Mouse (Mus musculus): ENCODE results near the gene Gda. TPM values are rescaled to one million over a fixed set of nuclear protein-coding genes. Genes with fewer than 3 reads are reported as not detected.

The Gda gene
- 0.15 TPM in 1 of 2 replicates, not detected in the other for polyA plus RNA-seq (2016; fragmentation: Nextera tagmentation; extraction: Ambion mirVana)

DNA sequence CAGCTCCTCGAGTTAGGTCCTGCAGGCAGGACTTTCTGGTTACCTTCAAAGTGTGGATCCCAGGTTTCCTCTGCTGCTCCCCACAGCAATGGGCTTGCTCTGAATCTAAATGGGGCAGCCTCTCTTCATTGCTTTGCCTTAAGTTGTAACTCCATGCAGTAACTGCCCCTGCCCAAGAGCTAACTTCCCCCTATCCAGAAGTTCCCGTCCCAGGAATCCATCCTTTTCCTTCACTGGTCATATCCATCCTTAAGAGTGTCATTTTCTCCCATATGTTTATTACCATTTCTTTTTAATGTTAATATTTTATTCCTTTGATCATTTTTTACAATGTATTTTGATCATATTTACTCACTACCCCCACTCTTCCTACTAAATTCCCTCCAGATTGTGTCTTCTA, at the start of gene Gda:
Gda (minus strand) TSS at position 101 of the 400 bp plus-strand sequence.
- H3K27me3 ChIP-seq (replicated peaks; ENCODE audit: low read depth, poor library complexity, severe bottlenecking), result peaks cover 34% of the 10 kb centered on the region
- H3K4me3 ChIP-seq, result peak within 1 kb of the TSS; percentile 61
- peaks cover 8% of the 10 kb centered on the region for H3K4me1 ChIP-seq
- 60% methylated on average over 2 of the region's 2 CpGs for WGBS
- H3K9me3 ChIP-seq, result 0 out of 2 replicates have a peak, but pooled peaks cover 3% of the 10 kb centered on the region
- H3K36me3 ChIP-seq (replicated peaks), result no peaks in the 10 kb centered on the region
- DNase-seq (ENCODE audit: low spot score), result no peak
- H3K27ac ChIP-seq (replicated peaks), result no peak within 1 kb of the TSS

DNA sequence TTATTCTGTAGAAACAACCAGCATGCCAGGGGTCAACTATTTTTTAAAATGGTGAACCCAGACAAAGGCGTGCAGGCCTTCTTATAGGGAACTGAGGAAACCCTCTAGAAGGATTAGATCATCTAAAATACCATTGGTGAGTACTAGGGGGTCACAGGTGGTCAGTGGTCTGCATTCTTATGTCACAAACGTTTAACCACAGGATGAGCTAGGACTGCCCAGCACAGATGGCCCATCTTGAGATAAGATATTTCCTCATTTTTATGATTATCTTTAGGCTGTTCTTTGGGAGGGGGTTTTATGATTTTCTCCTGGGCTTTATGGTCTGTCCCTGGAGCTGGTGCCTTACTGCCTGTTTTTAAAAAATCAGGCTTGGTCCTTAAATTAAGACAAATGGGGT, 47.0 kb upstream of the Gda start:
- Histone ChIP-seq H3K4me1 (no peaks in the 10 kb centered on the region), H3K9me3 (no peaks in the 10 kb centered on the region), H3K27me3 (replicated peaks; ENCODE audit: low read depth, poor library complexity, severe bottlenecking) (no peaks in the 10 kb centered on the region), H3K4me3 (no peak overlapping the region), H3K36me3 (replicated peaks) (no peaks in the 10 kb centered on the region), H3K27ac (replicated peaks) (no peak overlapping the region)
- DNase-seq (ENCODE audit: low spot score), result no peak
- WGBS, result 72% methylated on average over 2 of the region's 2 CpGs

DNA sequence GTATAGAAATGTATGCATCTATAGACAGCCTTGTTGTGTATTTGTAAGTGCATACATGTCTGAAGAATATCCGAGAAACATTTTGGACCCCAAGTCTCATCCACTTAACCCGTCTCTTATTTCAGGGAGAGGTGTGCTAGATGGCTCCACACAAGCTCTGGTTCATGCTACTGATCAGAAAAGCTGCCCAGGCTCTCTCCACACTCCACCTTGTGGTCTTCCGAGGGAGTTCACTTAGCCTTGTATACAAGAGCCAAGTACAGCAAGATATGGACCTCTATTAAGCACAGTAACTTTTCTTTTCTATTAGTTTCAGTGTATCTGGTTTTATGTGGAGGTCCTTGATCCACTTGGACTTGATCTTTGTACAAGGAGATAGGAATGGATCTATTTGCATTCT, 36.9 kb upstream of the Gda start:
- Histone ChIP-seq H3K36me3 (replicated peaks) (no peaks in the 10 kb centered on the region), H3K4me1 (no peaks in the 10 kb centered on the region), H3K4me3 (no peak overlapping the region), H3K27me3 (replicated peaks; ENCODE audit: low read depth, poor library complexity, severe bottlenecking) (no peaks in the 10 kb centered on the region), H3K27ac (replicated peaks) (no peak overlapping the region), H3K9me3 (no peaks in the 10 kb centered on the region)
- DNase-seq (ENCODE audit: low spot score), result peak; percentile 43
- 58% methylated on average over 3 of the region's 3 CpGs for WGBS

DNA sequence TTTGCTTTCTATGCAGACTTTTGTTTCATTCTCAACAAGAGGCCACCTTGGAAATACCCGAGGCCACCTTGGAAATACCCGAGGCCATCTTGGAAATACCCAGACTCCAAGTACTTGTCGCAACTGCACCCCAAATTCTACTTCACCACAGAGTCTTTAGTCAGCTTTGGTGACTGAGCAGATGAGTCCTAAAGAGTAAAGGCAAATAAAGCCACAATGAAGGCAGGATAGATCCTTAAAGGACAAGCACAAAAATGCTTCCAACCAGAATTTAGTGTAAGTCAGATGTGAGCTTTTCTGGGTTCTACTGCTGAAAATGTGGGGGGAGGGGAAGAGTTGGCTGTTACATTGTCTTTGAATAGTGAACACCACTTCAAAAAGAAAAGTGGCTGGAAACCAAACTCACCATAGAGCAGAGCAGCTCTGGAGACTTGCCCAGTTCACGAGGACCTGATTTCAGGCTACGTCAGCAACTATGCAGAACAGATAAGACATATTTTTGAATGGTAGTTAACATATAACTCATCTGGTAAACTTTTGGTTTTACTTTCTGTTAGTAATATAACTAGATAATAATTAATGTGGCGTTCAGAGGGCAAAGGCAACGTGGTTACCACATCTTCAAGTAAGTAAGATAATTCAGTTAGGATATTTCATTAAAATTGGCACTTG, 34.5 kb upstream of the Gda start:
- no peaks in the 10 kb centered on the region for H3K27me3 ChIP-seq (replicated peaks; ENCODE audit: low read depth, poor library complexity, severe bottlenecking)
- no peaks in the 10 kb centered on the region for H3K9me3 ChIP-seq
- no peak overlapping the region for H3K27ac ChIP-seq (replicated peaks)
- no peaks in the 10 kb centered on the region for H3K4me1 ChIP-seq
- H3K4me3 ChIP-seq, result no peak overlapping the region
- 89% methylated on average over 7 of the region's 7 CpGs for WGBS
- H3K36me3 ChIP-seq (replicated peaks), result no peaks in the 10 kb centered on the region
- DNase-seq (ENCODE audit: low spot score), result no peak

DNA sequence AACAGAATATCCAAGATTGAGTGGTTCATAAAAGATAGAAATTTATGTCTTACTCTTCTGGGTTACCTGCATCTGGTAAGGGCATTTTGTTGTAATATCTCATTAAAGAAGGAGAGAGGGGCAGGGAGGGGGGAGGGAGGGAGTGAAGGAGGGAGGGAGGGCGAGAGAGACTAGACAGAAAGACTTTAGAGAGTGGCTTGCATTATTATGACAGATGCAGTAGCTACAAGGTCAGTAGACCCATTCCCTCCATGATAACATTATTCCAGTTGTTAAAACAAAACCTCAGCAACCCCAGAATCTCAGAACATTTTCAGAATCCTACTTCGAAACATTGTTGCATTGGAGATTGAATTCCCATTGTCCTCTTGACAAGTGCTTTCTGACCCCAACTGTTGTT, 33.9 kb upstream of the Gda start:
- no peaks in the 10 kb centered on the region for H3K4me1 ChIP-seq
- no peaks in the 10 kb centered on the region for H3K36me3 ChIP-seq (replicated peaks)
- H3K27ac ChIP-seq (replicated peaks), result no peak overlapping the region
- no peak for DNase-seq (ENCODE audit: low spot score)
- H3K4me3 ChIP-seq, result no peak overlapping the region
- no peaks in the 10 kb centered on the region for H3K9me3 ChIP-seq
- WGBS, result 83% methylated on average over 2 of the region's 2 CpGs
- H3K27me3 ChIP-seq (replicated peaks; ENCODE audit: low read depth, poor library complexity, severe bottlenecking), result no peaks in the 10 kb centered on the region

- Histone ChIP-seq H3K4me1 (no peaks in the 10 kb centered on the region), H3K36me3 (replicated peaks) (no peaks in the 10 kb centered on the region), H3K4me3 (no peak overlapping the region), H3K27me3 (replicated peaks; ENCODE audit: low read depth, poor library complexity, severe bottlenecking) (no peaks in the 10 kb centered on the region), H3K27ac (replicated peaks) (no peak overlapping the region), H3K9me3 (no peaks in the 10 kb centered on the region)
- 79% methylated on average over 2 of the region's 2 CpGs for WGBS
- DNase-seq (ENCODE audit: low spot score), result no peak
Measured at GRCm38 (mm10) chr19:21504716-21505115, 31.5 kb upstream of the Gda start.

- 87% methylated on average over 2 of the region's 2 CpGs for WGBS
- no peak overlapping the region for H3K27ac ChIP-seq (replicated peaks)
- no peaks in the 10 kb centered on the region for H3K27me3 ChIP-seq (replicated peaks; ENCODE audit: low read depth, poor library complexity, severe bottlenecking)
- DNase-seq (ENCODE audit: low spot score), result no peak
- no peak overlapping the region for H3K4me3 ChIP-seq
- no peaks in the 10 kb centered on the region for H3K4me1 ChIP-seq
- H3K9me3 ChIP-seq, result no peaks in the 10 kb centered on the region
- no peaks in the 10 kb centered on the region for H3K36me3 ChIP-seq (replicated peaks)
Measured at GRCm38 (mm10) chr19:21499394-21499983, 26.2 kb upstream of the Gda start.

DNA sequence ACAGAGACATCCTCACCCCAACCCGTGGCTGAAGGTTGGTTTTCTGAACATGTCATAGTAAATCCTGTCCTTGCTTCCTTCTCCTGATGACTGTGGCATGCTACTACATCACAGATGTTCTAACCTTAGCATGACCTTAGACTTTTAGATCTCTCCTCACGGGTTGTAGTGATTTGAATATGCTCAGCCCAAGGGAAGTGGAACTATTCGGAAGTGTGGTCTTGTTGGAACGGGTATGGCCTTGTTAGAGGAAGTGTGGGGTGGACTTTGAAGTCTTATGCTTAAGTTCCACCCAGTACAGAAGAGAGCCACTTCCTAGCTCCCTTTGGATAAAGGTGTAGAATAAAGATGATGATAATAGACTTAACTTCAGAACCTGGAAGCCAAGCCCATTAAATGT, 22.6 kb upstream of the Gda start:
- no peaks in the 10 kb centered on the region for H3K36me3 ChIP-seq (replicated peaks)
- H3K4me1 ChIP-seq, result no peaks in the 10 kb centered on the region
- no peaks in the 10 kb centered on the region for H3K9me3 ChIP-seq
- DNase-seq (ENCODE audit: low spot score), result no peak
- no peak overlapping the region for H3K27ac ChIP-seq (replicated peaks)
- no peaks in the 10 kb centered on the region for H3K27me3 ChIP-seq (replicated peaks; ENCODE audit: low read depth, poor library complexity, severe bottlenecking)
- no peak overlapping the region for H3K4me3 ChIP-seq
- 76% methylated on average over 4 of the region's 4 CpGs for WGBS

- Histone ChIP-seq H3K27me3 (replicated peaks; ENCODE audit: low read depth, poor library complexity, severe bottlenecking) (no peaks in the 10 kb centered on the region), H3K4me3 (no peak overlapping the region), H3K27ac (replicated peaks) (no peak overlapping the region), H3K4me1 (no peaks in the 10 kb centered on the region), H3K9me3 (no peaks in the 10 kb centered on the region), H3K36me3 (replicated peaks) (no peaks in the 10 kb centered on the region)
- 85% methylated on average over 10 of the region's 10 CpGs for WGBS
- DNase-seq (ENCODE audit: low spot score), result no peak
Measured at GRCm38 (mm10) chr19:21493807-21494521, 20.7 kb upstream of the Gda start.

DNA sequence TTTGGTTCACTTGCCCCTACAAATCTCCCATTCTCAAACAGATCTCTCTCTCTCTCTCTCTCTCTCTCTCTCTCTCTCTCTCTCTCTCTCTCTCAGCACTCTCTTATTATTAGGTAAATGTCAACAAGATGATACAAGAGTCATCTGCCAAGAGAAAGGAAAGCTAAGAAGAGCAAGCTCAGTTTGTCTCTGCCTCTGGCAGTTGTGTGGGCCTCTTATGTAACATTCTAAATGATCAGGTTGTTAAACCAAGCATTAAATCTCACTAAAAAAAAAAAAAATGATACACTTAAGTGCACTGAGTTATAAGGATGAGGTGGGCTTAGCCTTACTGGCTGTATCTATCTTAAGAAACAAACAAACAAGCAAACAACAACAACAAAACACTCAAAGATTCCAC, 18.1 kb upstream of the Gda start:
- Histone ChIP-seq H3K4me1 (no peaks in the 10 kb centered on the region), H3K36me3 (replicated peaks) (no peaks in the 10 kb centered on the region), H3K27ac (replicated peaks) (no peak overlapping the region), H3K27me3 (replicated peaks; ENCODE audit: low read depth, poor library complexity, severe bottlenecking) (no peaks in the 10 kb centered on the region), H3K9me3 (no peaks in the 10 kb centered on the region), H3K4me3 (no peak overlapping the region)
- DNase-seq (ENCODE audit: low spot score), result no peak

GRCm38 (mm10) chr19:21487124-21487944, 14.1 kb upstream of the Gda start:
- Histone ChIP-seq H3K9me3 (no peaks in the 10 kb centered on the region), H3K36me3 (replicated peaks) (no peaks in the 10 kb centered on the region), H3K27ac (replicated peaks) (no peak overlapping the region), H3K27me3 (replicated peaks; ENCODE audit: low read depth, poor library complexity, severe bottlenecking) (no peaks in the 10 kb centered on the region), H3K4me1 (no peaks in the 10 kb centered on the region), H3K4me3 (no peak overlapping the region)
- WGBS, result 82% methylated on average over 5 of the region's 5 CpGs
- no peak for DNase-seq (ENCODE audit: low spot score)

- no peaks in the 10 kb centered on the region for H3K27me3 ChIP-seq (replicated peaks; ENCODE audit: low read depth, poor library complexity, severe bottlenecking)
- WGBS, result 83% methylated on average over 2 of the region's 2 CpGs
- no peaks in the 10 kb centered on the region for H3K9me3 ChIP-seq
- no peak overlapping the region for H3K27ac ChIP-seq (replicated peaks)
- H3K36me3 ChIP-seq (replicated peaks), result no peaks in the 10 kb centered on the region
- no peak overlapping the region for H3K4me3 ChIP-seq
- no peaks in the 10 kb centered on the region for H3K4me1 ChIP-seq
- DNase-seq (ENCODE audit: low spot score), result no peak
Measured at GRCm38 (mm10) chr19:21482096-21482495, 8.9 kb upstream of the Gda start.
